Mouse (Mus musculus): Measurements from ENCODE around the gene Olr1.

- TF ChIP-seq CTCF (IDR thresholded peaks at IDR 0.05; ENCODE audit: borderline replicate concordance, insufficient read depth, low read depth, low read length) (no peak), POLR2A (IDR thresholded peaks at IDR 0.05; ENCODE audit: borderline replicate concordance, insufficient read depth, low read length) (no peak)
These were observed 9.4 kb upstream of the Olr1 start for GRCm38 (mm10) chr6:129516388-129516787.

Data from cerebellum, adult 2 months (tissue).